Mouse (Mus musculus): ENCODE measurements around the gene Eif4g1. TPM values are rescaled to one million over a fixed set of nuclear protein-coding genes. Genes with fewer than 3 reads are reported as not detected.

The Eif4g1 gene
- polyA plus RNA-seq, 1 experiment from 2014 or later = 70.9 TPM

DNA sequence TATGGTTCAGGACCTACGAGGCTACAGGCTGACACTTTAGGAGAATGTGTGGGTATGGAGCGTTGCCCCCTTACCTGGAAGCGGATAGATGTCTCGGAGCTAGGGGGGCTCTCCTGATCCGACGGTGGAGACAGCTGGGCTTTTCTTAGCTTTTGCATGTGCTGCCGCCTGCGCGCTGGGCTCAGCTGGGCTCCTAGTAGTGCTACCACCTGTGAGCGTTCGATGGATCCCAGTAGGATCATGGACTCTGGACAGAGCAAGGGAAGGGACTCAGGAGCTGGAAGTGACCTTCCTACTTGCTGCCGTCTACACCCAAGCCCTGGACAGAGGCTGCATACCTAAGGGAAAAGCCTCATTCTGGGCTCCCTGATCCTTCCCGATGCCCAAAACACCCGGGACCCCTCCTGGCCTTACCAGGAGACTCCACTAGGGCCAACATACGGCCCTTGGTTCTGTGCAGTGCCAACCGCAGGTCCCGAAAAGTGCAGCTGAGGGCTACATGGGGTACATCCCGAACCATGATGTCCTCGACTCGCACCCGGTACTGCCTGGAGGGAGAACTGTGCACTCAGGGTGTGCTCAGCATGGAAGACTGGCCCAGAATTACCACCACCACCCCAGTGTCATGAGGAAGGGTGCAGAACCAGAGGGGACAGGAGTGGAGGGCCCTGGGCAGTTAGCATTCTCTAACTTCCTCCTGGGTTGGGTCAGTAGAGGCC lies 40.3 kb downstream of the Eif4g1 start:
- TF ChIP-seq CTCF (IDR thresholded peaks at IDR 0.05; ENCODE audit: low read depth) (no peak), EP300 (IDR thresholded peaks at IDR 0.05; ENCODE audit: low read depth) (no peak)
- no peak overlapping the region for H3K4me3 ChIP-seq (ENCODE audit: low read depth, low read length)
- no peak overlapping the region for H3K4me2 ChIP-seq (ENCODE audit: low read depth, low read length)
- no peak overlapping the region for H3K9ac ChIP-seq (replicated peaks)
- H3K27ac ChIP-seq (ENCODE audit: low read depth) = no peak overlapping the region
- 92% methylated on average over 21 of the region's 21 CpGs for WGBS (ENCODE audit: insufficient replicate concordance)
- peaks cover 26% of the 10 kb centered on the region for H3K4me1 ChIP-seq (ENCODE audit: insufficient read depth)
- H3K9me3 ChIP-seq (ENCODE audit: low read length) = no peaks in the 10 kb centered on the region
- no peak for DNase-seq
- no peak for ATAC-seq
- no peaks in the 10 kb centered on the region for H3K27me3 ChIP-seq (ENCODE audit: insufficient read depth, low read length)
- H3K36me3 ChIP-seq (replicated peaks; ENCODE audit: insufficient read depth, low read length) = peaks cover 25% of the 10 kb centered on the region; the same call in 1 of the 2 replicates

DNA sequence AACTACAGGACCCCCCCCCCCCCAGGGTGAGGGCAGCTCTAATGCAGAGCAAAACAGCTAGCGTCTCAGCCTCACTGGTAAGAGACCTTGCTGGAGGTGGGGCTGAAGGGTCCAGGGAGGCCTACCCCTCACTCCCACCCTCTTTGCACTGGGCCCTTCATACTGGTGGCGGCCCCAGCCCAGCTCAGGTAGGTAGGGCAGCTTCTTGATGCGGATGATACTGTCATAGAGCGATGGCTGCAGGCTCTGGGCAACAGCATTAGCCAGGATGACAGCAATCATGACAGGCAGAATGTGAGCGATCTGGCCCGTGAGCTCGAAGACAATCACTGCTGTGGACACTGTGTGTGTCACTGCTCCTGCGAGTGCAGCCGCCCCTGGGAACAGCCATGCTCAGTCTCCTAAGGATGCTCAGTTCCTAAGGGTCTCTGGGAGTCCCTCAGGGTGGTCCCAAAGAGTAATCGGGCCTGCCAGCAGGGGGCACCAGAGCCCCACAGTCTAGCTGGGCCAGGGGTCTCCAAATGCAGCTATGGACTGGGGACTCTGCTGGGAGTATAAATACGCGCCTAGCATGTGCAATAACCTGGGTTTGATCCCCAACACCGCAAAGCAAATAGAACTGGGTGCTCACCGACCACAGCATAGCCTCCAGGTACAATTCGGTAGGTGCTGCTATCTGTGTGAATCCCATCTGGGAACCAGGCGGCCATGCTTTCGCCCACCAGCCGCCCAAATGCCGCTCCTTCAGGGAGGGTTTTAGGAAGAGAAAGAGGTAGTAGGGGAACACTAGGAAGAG lies 41.0 kb downstream of the Eif4g1 start:
- Histone ChIP-seq H3K27ac (ENCODE audit: low read depth) (no peak overlapping the region), H3K4me3 (ENCODE audit: low read depth, low read length) (no peak overlapping the region), H3K9ac (replicated peaks) (no peak overlapping the region), H3K36me3 (replicated peaks; ENCODE audit: insufficient read depth, low read length) (peaks cover 23% of the 10 kb centered on the region; the same call in 1 of the 2 replicates), H3K4me1 (ENCODE audit: insufficient read depth) (peaks cover 26% of the 10 kb centered on the region), H3K27me3 (ENCODE audit: insufficient read depth, low read length) (no peaks in the 10 kb centered on the region), H3K4me2 (ENCODE audit: low read depth, low read length) (no peak overlapping the region), H3K9me3 (ENCODE audit: low read length) (no peaks in the 10 kb centered on the region)
- ATAC-seq (no peak), DNase-seq (peak; percentile 46)
- WGBS (ENCODE audit: insufficient replicate concordance) = 82% methylated on average over 19 of the region's 19 CpGs
- no peak for TF ChIP-seq EP300 (IDR thresholded peaks at IDR 0.05; ENCODE audit: low read depth)
- peak; percentile 67 for TF ChIP-seq CTCF (IDR thresholded peaks at IDR 0.05; ENCODE audit: low read depth)

GRCm38 (mm10) chr16:20710370-20710769 lies 42.3 kb downstream of the Eif4g1 start:
- Histone ChIP-seq H3K27ac (ENCODE audit: low read depth) (no peak overlapping the region), H3K9me3 (ENCODE audit: low read length) (no peaks in the 10 kb centered on the region), H3K27me3 (ENCODE audit: insufficient read depth, low read length) (0 out of 2 replicates have a peak, but pooled peaks cover 3% of the 10 kb centered on the region), H3K4me2 (ENCODE audit: low read depth, low read length) (no peak overlapping the region), H3K4me1 (ENCODE audit: insufficient read depth) (peaks cover 33% of the 10 kb centered on the region), H3K9ac (replicated peaks) (no peak overlapping the region), H3K36me3 (replicated peaks; ENCODE audit: insufficient read depth, low read length) (peaks cover 22% of the 10 kb centered on the region; the same call in 1 of the 2 replicates), H3K4me3 (ENCODE audit: low read depth, low read length) (no peak overlapping the region)
- TF ChIP-seq CTCF (IDR thresholded peaks at IDR 0.05; ENCODE audit: low read depth) (no peak), EP300 (IDR thresholded peaks at IDR 0.05; ENCODE audit: low read depth) (no peak)
- DNase-seq (no peak), ATAC-seq (no peak)
- 92% methylated on average over 11 of the region's 11 CpGs for WGBS (ENCODE audit: insufficient replicate concordance)

DNA sequence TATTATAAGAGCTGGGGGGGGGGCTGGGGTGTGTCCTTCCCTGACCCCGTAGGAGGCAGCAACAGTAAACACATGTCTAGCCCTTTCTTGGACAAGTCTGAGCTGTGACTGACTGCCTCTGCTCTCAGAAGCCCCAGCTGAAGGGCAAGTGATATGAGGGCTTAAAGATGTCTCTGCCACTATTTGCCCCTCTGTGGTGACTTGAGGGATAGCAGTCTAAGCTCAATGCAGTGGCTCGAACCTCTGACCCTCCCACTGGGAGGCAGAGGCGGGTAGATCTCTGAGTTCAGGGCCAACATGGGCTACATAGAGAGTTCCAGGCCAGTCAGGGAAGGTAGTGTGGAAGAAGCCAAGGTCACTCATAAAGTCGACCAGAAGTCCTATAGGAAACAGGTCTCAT lies 42.7 kb downstream of the Eif4g1 start:
- H3K9me3 ChIP-seq (ENCODE audit: low read length) = no peaks in the 10 kb centered on the region
- H3K4me1 ChIP-seq (ENCODE audit: insufficient read depth) = peaks cover 36% of the 10 kb centered on the region
- H3K27me3 ChIP-seq (ENCODE audit: insufficient read depth, low read length) = 0 out of 2 replicates have a peak, but pooled peaks cover 3% of the 10 kb centered on the region
- no peak overlapping the region for H3K4me3 ChIP-seq (ENCODE audit: low read depth, low read length)
- H3K36me3 ChIP-seq (replicated peaks; ENCODE audit: insufficient read depth, low read length) = peaks cover 19% of the 10 kb centered on the region; the same call in 1 of the 2 replicates
- DNase-seq = no peak
- no peak overlapping the region for H3K4me2 ChIP-seq (ENCODE audit: low read depth, low read length)
- H3K27ac ChIP-seq (ENCODE audit: low read depth) = no peak overlapping the region
- no peak overlapping the region for H3K9ac ChIP-seq (replicated peaks)
- WGBS (ENCODE audit: insufficient replicate concordance) = 68% methylated on average over 4 of the region's 4 CpGs
- no peak for ATAC-seq
- TF ChIP-seq EP300 (IDR thresholded peaks at IDR 0.05; ENCODE audit: low read depth) = no peak
- TF ChIP-seq CTCF (IDR thresholded peaks at IDR 0.05; ENCODE audit: low read depth) = peak; percentile 51

- ATAC-seq (no peak), DNase-seq (no peak)
- TF ChIP-seq EP300 (IDR thresholded peaks at IDR 0.05; ENCODE audit: low read depth) (no peak), CTCF (IDR thresholded peaks at IDR 0.05; ENCODE audit: low read depth) (no peak)
- peaks cover 16% of the 10 kb centered on the region; the same call in 1 of the 2 replicates for H3K36me3 ChIP-seq (replicated peaks; ENCODE audit: insufficient read depth, low read length)
- H3K4me3 ChIP-seq (ENCODE audit: low read depth, low read length) = no peak overlapping the region
- H3K4me2 ChIP-seq (ENCODE audit: low read depth, low read length) = peak overlapping the region; percentile 100; the same call in 1 of the 2 replicates
- H3K9me3 ChIP-seq (ENCODE audit: low read length) = no peaks in the 10 kb centered on the region
- no peak overlapping the region for H3K27ac ChIP-seq (ENCODE audit: low read depth)
- H3K4me1 ChIP-seq (ENCODE audit: insufficient read depth) = peaks cover 34% of the 10 kb centered on the region
- 0 out of 2 replicates have a peak, but pooled peaks cover 3% of the 10 kb centered on the region for H3K27me3 ChIP-seq (ENCODE audit: insufficient read depth, low read length)
- H3K9ac ChIP-seq (replicated peaks) = no peak overlapping the region
- 80% methylated on average over 9 of the region's 9 CpGs for WGBS (ENCODE audit: insufficient replicate concordance)
These were observed 44.1 kb downstream of the Eif4g1 start for GRCm38 (mm10) chr16:20712190-20712589.

- Histone ChIP-seq H3K9ac (replicated peaks) (peak overlapping the region; percentile 46), H3K36me3 (replicated peaks; ENCODE audit: insufficient read depth, low read length) (peaks cover 10% of the 10 kb centered on the region; the same call in 1 of the 2 replicates), H3K4me2 (ENCODE audit: low read depth, low read length) (peak overlapping the region; percentile 100), H3K4me3 (ENCODE audit: low read depth, low read length) (peak overlapping the region; percentile 78), H3K27me3 (ENCODE audit: insufficient read depth, low read length) (0 out of 2 replicates have a peak, but pooled peaks cover 3% of the 10 kb centered on the region), H3K27ac (ENCODE audit: low read depth) (peak overlapping the region; percentile 52; the same call in 1 of the 2 replicates), H3K9me3 (ENCODE audit: low read length) (no peaks in the 10 kb centered on the region), H3K4me1 (ENCODE audit: insufficient read depth) (peaks cover 28% of the 10 kb centered on the region)
- DNase-seq (no peak), ATAC-seq (no peak)
- WGBS (ENCODE audit: insufficient replicate concordance) = 68% methylated on average over 7 of the region's 7 CpGs
- TF ChIP-seq CTCF (IDR thresholded peaks at IDR 0.05; ENCODE audit: low read depth) (no peak), EP300 (IDR thresholded peaks at IDR 0.05; ENCODE audit: low read depth) (peak; percentile 37; the same call in 1 of the 2 replicates)
These were observed 44.8 kb downstream of the Eif4g1 start for GRCm38 (mm10) chr16:20712889-20713288.
